8 mouse cellular contexts compared by ENCODE assay signal in the genomic region with DNA sequence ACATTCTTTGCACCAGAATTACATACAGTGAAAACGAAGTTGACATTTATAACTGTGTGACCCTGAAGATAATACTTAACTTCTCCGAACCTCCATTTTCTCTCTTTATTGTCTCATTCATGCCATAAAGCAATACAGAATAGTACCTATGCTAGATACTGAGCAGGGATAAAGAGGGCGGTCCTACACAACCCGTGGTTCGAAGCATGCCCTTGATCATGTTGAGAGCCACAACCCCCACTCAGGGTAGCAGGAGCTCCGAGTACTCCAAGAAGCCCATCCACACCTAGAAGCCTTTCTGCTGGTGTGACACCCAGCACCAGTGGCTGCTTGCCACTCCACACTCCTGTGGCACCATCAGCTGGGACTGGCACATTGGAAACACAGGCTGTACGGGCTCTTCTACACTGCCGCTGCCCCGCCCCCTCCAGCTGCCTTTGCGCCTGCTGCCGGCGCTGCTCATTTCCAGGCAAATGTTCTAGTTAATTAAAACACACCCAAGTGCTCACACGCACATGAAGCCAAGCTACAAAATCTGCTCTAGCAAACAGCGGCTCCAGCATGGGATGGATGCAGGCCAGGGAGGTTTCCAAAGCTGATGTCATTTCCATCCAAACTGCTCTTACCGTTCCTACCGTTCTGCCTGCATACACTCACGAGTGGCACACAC.
DNase-seq lines count a peak whose midpoint lies in the region; ATAC-seq and TF ChIP-seq lines count a peak whose summit lies in the region.

No protein-coding gene starts in this region.

- 79% methylated on average over 17 of the region's 17 CpGs for WGBS in neural tube, embryonic 11.5 days
- WGBS in forebrain, postnatal 0 days = 30% methylated on average over 17 of the region's 17 CpGs
- 62% methylated on average over 17 of the region's 17 CpGs for WGBS in hindbrain, embryonic 13.5 days

- H3K9ac ChIP-seq in neural tube, embryonic 11.5 days (ENCODE audit: low read length) = no peak overlapping the region
- no peak overlapping the region; the same call in 1 of the 2 replicates for H3K9ac ChIP-seq in forebrain, postnatal 0 days
- no peak overlapping the region; the same call in 1 of the 2 replicates for H3K9ac ChIP-seq in hindbrain, embryonic 13.5 days

- H3K27me3 ChIP-seq in neural tube, embryonic 11.5 days (ENCODE audit: control insufficient read depth, insufficient read depth, low read length) = no peaks in the 10 kb centered on the region
- H3K27me3 ChIP-seq in forebrain, postnatal 0 days (ENCODE audit: insufficient read depth, low read length) = no peaks in the 10 kb centered on the region
- no peaks in the 10 kb centered on the region for H3K27me3 ChIP-seq in hindbrain, embryonic 13.5 days

- no peak overlapping the region for H3K4me2 ChIP-seq in neural tube, embryonic 11.5 days (ENCODE audit: low read depth)
- peak overlapping the region; percentile 4; the same call in 1 of the 2 replicates for H3K4me2 ChIP-seq in forebrain, postnatal 0 days (ENCODE audit: low read depth)
- 0 out of 2 replicates have a peak overlapping the region, but pooled peaks have one; percentile 15 for H3K4me2 ChIP-seq in hindbrain, embryonic 13.5 days

- intact Hi-C loops in left cerebral cortex, postnatal 25 days (cut with DNase I) = no loop called here

- peaks cover 8% of the 10 kb centered on the region; the same call in 1 of the 2 replicates for H3K4me1 ChIP-seq in neural tube, embryonic 11.5 days (ENCODE audit: control insufficient read depth, insufficient read depth, low read length)
- peaks cover 20% of the 10 kb centered on the region; the same call in 1 of the 2 replicates for H3K4me1 ChIP-seq in forebrain, postnatal 0 days (ENCODE audit: insufficient read depth)
- peaks cover 52% of the 10 kb centered on the region for H3K4me1 ChIP-seq in hindbrain, embryonic 13.5 days (replicated peaks)

- H3K27ac ChIP-seq in neural tube, embryonic 11.5 days (ENCODE audit: low read depth, low read length) = no peak overlapping the region
- H3K27ac ChIP-seq in forebrain, postnatal 0 days (ENCODE audit: low read depth, low read length) = no peak overlapping the region
- H3K27ac ChIP-seq in hindbrain, embryonic 13.5 days = peak overlapping the region; percentile 80

- no peaks in the 10 kb centered on the region for H3K9me3 ChIP-seq in neural tube, embryonic 11.5 days (ENCODE audit: control insufficient read depth, low read length)
- H3K9me3 ChIP-seq in forebrain, postnatal 0 days (ENCODE audit: low read length) = no peaks in the 10 kb centered on the region
- H3K9me3 ChIP-seq in hindbrain, embryonic 13.5 days = no peaks in the 10 kb centered on the region

- ATAC-seq in neural tube, embryonic 11.5 days (ENCODE audit: insufficient read depth, low FRiP score, low TSS enrichment) = no peak
- ATAC-seq in forebrain, postnatal 0 days = peak; percentile 93
- ATAC-seq in hindbrain, embryonic 13.5 days (ENCODE audit: low FRiP score) = peak; percentile 82
- ATAC-seq in megakaryocyte progenitor cell, adult 5-6 weeks (replicated peaks; ENCODE audit: poor library complexity) = no peak

- peak; percentile 41 for DNase-seq in neural tube, embryonic 11.5 days (ENCODE audit: low spot score)
- DNase-seq in neural tube, embryonic 10.5 days (ENCODE audit: extremely low spot score, low spot score) = no peak
- DNase-seq in forebrain, postnatal 0 days = peak; percentile 92
- DNase-seq in left cerebral cortex, postnatal 25 days (ENCODE audit: low spot score in 2 of 2) = peak; percentile 75 to 80
- peak; percentile 83 for DNase-seq in right cerebral cortex, postnatal 14 days
- no peak for DNase-seq in lung, adult 18-20 months

- no peaks in the 10 kb centered on the region for H3K36me3 ChIP-seq in neural tube, embryonic 11.5 days (ENCODE audit: control insufficient read depth, insufficient read depth, low read length)
- H3K36me3 ChIP-seq in forebrain, postnatal 0 days (ENCODE audit: insufficient read depth) = no peaks in the 10 kb centered on the region
- H3K36me3 ChIP-seq in hindbrain, embryonic 13.5 days = no peaks in the 10 kb centered on the region

- no peak for TF ChIP-seq CTCF in forebrain, postnatal 0 days (IDR thresholded peaks at IDR 0.05; ENCODE audit: low read depth)

- H3K4me3 ChIP-seq in neural tube, embryonic 11.5 days (ENCODE audit: low read depth, low read length) = no peak overlapping the region
- H3K4me3 ChIP-seq in forebrain, postnatal 0 days (ENCODE audit: low read depth, low read length) = no peak overlapping the region
- H3K4me3 ChIP-seq in hindbrain, embryonic 13.5 days = no peak overlapping the region

Comparison
In these comparisons a context has a peak if more than half of its experiments do, and no peak if none do; other contexts are left out.
1. DNase-seq: peak in neural tube, embryonic 11.5 days (single experiment), forebrain, postnatal 0 days (single experiment), left cerebral cortex, postnatal 25 days (2 of 2) and right cerebral cortex, postnatal 14 days (single experiment); none in neural tube, embryonic 10.5 days (single experiment) and lung, adult 18-20 months (0 of 2).
2. ATAC-seq: peak in forebrain, postnatal 0 days (single experiment) and hindbrain, embryonic 13.5 days (single experiment); none in neural tube, embryonic 11.5 days (single experiment) and megakaryocyte progenitor cell, adult 5-6 weeks (single experiment).